Mouse (Mus musculus) mature B cell (primary cell): ENCODE measurements around the gene Nt5dc2.

Experiments used
- in situ Hi-C: fragments of 300-500 bp; cut with MboI; formaldehyde crosslinking; loops from 2 replicates; pipeline ENCODE4 v1.14.3; 2019

The Nt5dc2 gene

DNA sequence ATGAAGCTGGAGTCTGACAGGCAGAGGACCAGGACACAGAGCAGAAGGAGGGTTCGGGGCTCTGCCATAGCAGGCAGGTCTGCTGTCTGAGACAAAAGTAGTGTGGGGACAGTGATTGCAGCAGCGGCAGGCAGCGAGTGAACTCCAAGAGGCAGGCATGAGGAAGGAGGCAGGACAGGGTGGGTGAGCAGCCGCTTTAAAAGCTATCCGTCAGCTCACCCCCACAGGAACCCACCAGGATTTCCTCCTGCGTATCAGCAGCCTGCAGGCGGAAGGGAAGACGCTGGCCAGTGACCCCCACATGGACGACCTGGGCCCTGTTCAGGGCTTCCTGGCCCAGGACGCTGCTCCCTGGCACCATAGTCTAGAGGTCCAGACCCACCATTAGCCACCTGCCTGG, 37.6 kb downstream of the Nt5dc2 start, which contains the start of gene Stab1:
Gene Stab1 (minus strand): TSS at position 217 of the 400 bp plus-strand sequence.
- in situ Hi-C loops = no loop called here

DNA sequence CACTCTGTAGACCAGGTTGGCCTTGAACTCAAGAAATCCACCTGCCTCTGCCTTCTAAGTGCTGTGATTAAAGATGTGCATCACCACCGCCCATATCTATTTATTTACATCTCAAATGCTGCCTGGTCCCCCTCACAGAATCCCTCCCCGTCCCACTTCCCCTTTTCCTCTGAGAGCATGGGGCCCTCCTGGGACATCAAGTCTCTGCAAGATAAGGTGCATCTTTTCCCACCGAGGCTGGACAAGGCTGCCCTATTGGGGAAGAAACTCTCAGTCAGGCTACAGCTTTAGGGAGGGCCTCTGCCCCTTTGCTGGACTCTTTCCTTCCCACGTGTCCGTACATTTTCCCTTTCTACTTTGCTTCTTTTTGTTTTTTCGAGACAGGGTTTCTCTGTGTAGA, 38.7 kb downstream of the Nt5dc2 start:
- in situ Hi-C loops = no loop called here

DNA sequence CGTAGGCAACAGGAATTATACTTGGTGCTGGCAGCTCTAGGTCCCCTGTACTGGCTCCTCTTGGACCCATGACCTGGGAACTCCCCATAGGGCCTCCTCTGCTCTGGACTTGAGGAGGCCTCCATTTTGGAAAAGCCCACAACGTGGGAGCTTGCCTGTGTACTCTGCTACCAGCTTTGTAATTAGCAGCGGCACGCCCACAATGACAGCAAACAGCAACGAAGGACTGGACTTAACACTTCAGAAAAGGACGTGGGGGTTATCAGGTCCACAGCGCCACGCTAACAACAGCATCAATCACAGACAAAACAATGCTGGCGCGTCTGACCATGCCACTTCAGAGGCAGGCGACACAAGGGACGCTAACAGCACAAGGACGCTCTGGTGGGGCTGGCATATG, 40.1 kb downstream of the Nt5dc2 start:
- in situ Hi-C loops = no loop called here

DNA sequence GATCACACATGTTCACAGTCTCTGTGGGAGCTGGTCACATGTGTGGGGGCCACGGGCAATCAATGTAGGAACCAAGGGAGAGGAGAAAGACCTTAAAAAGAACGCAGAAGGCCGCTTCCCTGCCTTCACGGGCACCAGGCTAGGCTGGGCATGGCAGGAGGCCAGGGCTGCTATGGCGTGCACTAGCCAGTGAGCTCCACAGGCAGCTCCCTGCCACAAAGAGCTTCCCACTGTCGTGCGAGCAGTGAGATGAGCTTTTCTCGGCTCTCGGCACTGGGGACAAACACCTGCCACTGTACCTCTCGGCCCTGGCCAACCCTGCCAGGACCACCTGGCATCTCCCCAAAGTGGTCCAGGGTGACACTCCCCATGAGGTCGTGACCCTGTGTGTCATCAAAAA, 40.5 kb downstream of the Nt5dc2 start:
- in situ Hi-C loops = no loop called here

DNA sequence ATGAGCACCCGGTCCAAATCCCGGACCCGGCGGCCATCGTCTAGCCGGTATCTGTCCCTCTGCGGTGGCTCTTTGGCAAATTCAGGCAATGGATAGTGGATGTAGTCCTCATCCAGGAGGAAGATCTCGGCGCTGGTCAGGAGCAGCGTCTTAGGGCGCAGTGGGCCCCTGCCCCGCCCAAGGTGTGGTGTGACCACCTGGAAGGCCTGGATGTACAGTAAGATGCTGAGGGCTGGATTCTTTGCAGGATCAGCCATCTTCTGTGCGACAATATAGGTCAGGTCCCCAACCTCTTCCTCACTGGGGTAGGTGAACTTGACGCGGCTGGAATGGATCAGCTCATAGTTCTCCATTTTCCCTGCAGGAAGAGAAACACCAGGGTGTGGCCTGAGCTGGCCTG, 41.0 kb downstream of the Nt5dc2 start:
- in situ Hi-C loops = no loop called here

DNA sequence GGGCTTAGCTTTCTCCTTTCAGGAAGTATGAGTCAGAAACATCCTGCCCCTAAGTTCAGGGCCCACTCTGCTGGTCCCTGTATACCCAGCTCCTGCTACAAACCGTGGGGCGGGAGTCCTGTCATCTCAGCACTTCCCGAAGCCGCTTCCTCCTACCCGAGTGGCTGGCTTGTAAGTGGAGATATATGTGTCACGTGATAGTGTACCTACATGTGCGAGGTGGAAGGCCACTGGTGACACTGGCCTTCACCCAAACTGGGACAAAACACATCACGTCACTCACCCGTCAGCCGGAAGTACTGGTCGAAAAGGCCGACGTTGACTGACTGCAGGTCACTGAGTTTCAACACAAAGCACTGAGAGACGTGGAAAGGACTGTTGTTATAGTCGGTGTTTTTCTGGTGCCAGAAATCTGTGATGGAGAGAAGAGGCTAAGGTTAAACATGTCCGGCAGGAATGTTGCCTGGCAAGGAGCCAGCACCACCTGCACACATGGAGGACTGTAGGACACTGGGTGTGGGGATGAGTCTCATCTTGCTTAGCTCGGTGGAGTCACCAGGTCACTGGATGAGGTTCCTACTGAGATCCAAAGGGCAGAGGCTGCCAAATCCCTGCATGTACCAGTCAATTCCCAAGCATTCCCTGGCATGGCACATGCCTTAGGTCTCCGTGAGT, 42.1 kb downstream of the Nt5dc2 start:
- in situ Hi-C loops = no loop called here

DNA sequence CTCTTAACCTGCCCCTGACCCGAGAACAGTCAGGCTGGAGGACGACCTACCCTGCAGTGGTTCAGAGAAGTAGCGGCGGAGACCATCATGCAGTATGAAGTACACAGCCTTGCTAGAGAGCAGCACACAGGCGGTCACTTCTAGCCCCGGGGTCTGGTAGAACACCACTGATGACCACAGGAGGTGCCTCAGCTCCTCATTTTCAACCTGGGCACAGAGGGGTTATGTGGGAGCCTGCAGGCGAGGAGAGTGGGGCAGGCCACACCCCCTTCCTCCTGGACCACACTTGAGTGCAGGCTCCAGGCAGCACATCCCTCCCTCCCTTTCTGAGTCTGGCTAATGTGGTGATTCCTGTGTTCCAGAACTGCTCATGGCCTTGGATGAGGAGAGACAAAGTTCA, 42.7 kb downstream of the Nt5dc2 start:
- in situ Hi-C loops = no loop called here

DNA sequence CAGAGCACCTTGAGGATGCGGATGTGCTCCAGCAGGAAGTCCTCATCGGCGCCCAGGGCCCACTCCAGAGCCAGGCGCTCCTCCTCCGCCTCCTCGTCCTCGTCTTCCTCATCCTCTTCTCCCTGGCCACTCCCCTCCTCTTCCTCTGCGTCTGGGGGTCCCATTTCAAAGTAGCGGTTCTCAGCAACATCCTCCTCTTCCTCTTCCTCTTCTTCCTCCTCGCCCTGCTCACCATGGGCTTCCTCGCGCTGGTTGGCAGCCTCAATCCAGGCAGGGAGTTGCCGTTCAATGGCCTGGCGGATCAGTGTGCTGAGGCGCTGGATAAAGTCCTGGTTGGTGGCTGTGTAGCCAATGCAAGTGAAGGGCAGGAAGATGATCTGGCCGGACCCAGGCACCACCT, 46.4 kb downstream of the Nt5dc2 start:
- in situ Hi-C loops = no loop called here

DNA sequence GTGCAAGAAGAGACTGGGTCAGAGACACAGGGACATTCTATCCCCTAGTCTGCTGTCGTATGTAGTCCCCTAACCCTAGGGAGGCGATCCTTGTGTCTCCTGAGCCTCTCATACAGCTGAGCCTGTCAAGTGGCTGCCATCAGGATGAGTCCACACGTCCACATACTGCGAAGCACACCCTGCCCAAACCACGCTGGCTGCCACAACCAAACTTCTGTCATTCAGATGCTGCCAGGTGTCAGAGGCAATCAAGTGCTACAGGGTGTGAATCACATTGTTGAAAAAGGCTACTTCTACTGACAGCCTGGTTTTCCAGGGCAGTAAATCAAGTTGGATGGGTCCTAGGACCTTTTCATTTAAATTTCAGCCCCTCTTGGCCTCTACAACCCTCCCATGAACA, 46.9 kb downstream of the Nt5dc2 start:
- in situ Hi-C loops = no loop called here

DNA sequence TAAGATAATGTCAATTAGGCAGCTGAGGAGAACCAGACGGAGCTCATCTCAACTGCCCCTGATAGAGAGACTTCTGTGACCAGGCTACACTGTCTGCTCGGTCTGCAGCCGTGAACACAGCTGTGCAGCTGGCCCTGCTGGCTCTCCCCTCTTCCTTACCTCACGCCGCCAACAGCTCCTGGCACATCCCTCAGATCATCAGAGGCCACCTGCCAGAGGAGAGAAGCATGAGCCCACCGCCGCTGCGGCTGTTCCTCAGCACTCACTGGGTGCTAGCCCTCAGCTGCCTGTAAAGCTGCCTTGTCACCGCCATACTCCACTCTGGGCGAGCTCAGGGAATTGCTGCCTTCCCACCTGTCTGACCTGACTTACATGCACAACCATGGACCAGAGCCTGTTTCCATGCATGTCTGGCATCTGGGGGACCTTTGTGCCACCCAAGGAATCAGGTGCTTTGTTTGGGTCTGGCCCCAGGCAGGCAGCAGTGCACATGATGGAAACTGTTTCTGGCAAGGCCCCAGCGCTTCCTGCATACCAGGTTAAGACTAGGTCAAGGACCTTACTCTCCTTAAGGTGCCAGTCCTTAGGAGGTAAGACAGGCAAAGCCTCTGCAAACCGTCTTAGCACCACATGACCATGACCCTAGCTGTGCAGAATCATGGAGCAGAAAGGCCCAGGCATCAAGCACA, 49.0 kb downstream of the Nt5dc2 start:
- in situ Hi-C loops = no loop called here

DNA sequence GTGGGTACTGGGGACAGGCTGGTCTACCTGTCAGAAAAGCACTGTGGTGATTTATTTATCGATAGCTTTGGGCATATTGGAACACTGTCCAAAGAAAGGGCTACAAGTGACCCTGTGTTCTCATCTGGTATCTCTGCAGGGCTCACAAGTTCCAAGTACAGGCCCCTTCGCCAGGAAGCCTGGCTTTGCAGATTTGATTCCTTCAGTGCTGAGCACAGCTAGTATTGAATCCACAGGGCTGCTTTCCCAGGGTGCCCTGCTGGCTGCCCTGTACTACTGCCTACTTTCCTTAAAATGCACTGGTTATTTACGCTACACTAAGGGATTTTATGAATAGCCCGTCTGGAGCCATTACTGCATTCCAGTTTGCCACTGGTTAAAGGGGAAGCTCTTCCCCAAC, 50.7 kb downstream of the Nt5dc2 start:
- in situ Hi-C loops = no loop called here

DNA sequence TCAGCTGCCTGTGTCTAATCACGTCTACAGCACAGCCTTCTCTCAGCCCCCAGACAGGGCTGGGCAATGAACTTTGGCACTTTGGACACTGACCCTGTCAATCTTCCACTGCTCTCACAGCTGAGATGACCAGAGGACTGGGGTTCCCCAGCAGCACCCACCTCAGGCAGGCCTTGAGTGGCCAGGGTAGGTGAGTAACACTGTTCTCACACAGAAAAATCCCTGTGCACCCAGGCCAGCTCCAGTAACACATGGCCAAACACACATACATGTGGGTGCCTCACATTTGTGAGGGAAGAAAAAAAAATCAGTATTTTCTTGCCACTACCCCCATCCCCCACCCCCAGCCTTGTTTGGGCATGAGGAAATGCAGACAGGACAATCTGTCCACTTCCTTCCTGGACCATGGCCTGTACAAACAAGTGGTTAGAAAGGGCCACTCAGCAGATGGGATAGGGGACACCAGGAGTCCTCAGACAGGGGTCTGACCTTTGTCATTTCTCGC, 52.0 kb downstream of the Nt5dc2 start:
- in situ Hi-C loops = no loop called here

DNA sequence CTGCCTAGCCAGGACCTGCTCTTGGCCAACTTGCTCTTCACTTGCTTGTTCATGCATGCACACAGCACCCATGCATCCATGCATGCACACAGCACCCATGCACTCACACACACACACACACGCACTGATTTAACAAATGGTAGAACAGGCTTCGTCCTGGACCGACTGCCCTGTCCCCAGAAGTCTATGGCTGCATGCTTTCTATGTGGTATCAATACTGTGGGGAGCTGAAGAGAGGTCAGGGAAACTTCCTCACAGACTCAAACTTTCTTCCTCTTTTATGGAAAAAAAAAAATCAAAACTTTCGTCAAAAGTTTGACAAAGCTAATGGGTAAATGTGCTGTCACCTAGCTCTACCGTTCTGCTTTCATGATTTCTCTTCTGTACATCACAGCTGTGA, 52.7 kb downstream of the Nt5dc2 start:
- in situ Hi-C loops = no loop called here

DNA sequence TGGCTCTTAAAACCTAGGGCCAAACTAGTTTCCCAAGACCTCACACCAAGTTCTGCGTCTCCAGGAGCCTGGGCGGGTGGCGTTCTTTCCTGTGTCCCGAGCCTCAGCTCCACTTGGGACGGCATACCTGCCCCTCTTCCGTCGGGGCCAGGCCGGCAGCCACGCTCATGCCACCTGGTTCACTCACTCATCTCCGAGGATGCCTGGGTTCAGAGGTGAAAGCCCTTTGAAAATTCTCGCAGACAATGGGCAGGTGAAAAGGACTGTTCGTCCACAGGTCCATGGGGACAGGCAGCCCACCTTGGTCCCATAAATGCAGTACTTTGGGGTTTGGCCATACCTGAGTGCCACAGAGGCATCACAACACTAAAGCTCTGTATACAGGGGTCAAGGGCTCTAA, 53.3 kb downstream of the Nt5dc2 start:
- in situ Hi-C loops = no loop called here

DNA sequence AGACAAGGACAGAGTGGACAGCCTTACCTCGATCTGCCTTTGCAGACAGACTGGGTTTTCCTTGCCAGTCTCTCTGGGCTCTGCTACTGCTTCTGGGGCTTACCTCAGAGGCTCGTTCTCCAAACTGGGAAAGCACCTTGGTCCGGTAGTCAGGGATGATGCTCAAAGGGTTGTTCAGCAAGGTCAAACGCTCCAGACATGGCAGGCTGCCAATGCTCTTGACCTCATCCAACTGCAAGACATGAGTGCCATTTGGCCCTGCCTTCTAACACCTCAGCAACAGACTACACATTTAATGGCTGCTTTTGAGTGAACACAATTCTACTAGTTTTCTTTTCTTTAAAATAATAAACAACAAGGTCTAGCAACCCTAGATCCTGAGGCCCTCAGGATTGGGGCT, 55.8 kb downstream of the Nt5dc2 start:
- in situ Hi-C loops = no loop called here
